Mouse (Mus musculus) right cerebral cortex, postnatal 10 days (tissue): Measurements from ENCODE around the gene Popdc3.
"Not testable (repeated sequence)": the region's sequence is repeated elsewhere in the genome, so short reads cannot be mapped to it uniquely, and the experiment has no call there.

Experiments
- DNase-seq, 2 experiments: peaks; one replicate each; pipeline ENCODE4 v3.0.0; 2021; ENCODE audit warnings: low spot score in 2 of 2

Gene Popdc3

DNA sequence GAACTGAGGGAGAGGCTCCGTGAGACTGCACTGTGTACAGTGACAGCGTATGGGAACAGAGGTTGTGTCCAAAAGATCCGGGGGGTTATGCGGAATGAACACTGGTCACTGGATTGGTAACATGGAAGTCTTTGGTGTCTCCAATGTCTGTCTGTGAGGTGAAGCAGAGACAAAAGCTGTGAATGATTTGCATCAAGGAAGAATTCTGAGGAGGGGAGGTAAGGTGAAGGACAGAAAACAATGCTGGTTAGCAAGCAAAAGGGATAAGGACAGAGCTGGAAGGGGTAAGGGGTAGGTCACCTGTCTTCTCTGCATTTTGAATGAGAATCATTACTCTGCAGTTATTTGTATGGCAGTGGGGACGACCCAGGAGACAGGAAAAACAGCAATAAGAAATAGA is 16.6 kb downstream of the Popdc3 start:
- no peak for DNase-seq

GRCm38 (mm10) chr10:45204582-45204981 is 26.7 kb downstream of the Popdc3 start:
- no peak for DNase-seq

GRCm38 (mm10) chr10:45210201-45210600 is 32.3 kb downstream of the Popdc3 start:
- no peak for DNase-seq

- no peak for DNase-seq
These were observed 38.8 kb downstream of the Popdc3 start for GRCm38 (mm10) chr10:45216676-45217075.

GRCm38 (mm10) chr10:45229954-45230353 is 52.1 kb downstream of the Popdc3 start:
- DNase-seq, result no peak

GRCm38 (mm10) chr10:45233351-45233750 is 55.5 kb downstream of the Popdc3 start:
- DNase-seq, result no peak

- no peak for DNase-seq
These were observed 58.4 kb downstream of the Popdc3 start for GRCm38 (mm10) chr10:45236304-45236703.

DNA sequence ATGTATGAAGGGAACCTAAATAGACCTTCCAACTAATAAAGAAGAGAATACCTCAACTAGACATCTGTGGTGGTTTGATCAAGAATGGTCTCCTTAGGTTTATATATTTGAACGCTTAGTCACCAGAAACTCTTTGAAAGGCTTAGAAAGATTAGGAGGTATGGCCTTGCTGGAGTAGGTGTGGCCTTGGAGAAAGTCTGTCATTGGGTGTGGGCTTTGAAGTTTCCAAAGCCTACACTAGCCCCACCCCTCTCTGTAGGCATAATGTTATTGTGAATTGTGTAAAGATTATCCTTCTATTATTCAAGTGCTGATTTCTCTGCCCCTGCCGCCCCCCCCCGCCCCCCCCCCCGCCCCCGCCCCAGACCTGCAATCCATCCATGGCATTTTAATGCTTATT is 59.6 kb downstream of the Popdc3 start:
- no peak for DNase-seq

- no peak for DNase-seq
These were observed 82.6 kb downstream of the Popdc3 start for GRCm38 (mm10) chr10:45260477-45260876.

DNA sequence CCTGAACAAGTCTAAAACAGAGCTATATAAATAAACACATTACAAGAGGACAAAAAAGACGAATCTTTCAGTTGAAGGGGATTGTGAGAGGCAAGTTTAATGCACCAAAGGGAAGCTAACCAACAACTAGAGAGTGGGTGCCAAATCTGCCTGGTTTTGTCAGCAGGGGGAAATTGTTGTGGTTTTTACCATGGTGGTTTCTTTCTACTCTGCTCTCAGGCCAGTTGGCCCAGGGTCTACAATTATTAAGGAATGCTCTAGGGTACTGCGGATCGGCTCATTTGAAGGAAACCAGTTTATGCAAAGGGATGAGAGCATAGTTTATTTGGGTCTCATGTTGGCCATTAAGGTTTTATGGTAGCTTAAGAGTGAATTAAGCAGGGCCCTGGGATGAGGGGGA is 84.2 kb downstream of the Popdc3 start:
- no peak for DNase-seq

DNA sequence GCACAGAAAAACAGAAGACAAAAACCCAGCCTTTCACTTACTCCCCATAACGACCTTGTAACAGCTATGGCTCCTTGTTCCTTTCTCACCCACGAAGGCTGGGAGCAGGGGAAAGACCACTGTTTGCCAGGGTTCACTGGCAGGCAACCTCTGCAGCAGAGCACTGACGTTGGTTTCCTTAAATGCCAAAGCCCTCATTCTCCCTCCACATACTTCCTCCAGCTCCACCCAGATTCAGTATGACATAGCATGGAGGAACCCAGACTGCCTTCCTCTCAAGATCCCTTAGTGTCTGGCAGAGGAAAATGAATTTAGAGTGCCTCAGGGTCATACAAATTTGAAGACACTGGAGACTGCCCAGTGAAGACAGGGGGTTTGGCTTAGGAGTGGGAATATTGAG is 98.6 kb downstream of the Popdc3 start:
- no peak for DNase-seq

DNA sequence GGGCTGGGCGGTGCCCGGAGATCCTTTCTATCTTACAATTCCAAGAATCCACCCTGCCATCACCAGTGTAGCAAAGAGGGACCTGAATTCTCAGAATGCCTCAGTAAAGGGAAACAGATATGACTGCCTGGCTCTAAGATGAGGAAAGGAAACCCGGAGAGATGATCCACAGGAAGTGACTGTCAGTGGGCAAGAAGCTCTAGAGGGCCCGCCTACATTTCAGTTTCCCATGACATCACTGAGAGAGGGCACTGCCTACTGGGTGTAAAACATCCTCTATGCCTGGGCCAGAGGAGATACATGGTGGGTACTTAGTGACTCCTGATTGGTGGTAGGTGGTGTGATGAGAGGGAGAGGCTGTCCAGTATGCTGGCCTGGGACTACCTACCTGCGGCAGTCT is 99.1 kb downstream of the Popdc3 start:
- no peak for DNase-seq

DNA sequence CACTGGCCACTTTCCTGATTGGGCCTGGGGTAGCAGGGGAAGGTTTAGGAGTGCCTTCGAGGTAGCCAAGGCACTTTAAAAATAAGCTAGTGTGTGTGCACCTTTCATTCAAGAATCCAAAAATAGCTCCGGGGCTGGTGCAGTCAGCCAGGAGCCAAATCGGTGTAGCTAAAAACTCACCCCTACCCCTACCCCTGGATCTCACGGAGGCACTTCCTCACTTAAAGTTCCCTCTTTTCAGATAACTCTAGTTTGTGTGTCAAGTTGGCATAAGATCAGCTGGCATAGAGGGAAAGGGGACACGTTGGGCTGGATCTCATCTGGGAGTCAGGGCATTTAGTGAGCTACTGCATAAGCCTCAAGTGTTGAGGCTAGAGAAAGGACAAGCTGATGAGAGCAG is 107.8 kb downstream of the Popdc3 start:
- no peak for DNase-seq

GRCm38 (mm10) chr10:45288351-45288750 is 110.5 kb downstream of the Popdc3 start:
- DNase-seq, result no peak

DNA sequence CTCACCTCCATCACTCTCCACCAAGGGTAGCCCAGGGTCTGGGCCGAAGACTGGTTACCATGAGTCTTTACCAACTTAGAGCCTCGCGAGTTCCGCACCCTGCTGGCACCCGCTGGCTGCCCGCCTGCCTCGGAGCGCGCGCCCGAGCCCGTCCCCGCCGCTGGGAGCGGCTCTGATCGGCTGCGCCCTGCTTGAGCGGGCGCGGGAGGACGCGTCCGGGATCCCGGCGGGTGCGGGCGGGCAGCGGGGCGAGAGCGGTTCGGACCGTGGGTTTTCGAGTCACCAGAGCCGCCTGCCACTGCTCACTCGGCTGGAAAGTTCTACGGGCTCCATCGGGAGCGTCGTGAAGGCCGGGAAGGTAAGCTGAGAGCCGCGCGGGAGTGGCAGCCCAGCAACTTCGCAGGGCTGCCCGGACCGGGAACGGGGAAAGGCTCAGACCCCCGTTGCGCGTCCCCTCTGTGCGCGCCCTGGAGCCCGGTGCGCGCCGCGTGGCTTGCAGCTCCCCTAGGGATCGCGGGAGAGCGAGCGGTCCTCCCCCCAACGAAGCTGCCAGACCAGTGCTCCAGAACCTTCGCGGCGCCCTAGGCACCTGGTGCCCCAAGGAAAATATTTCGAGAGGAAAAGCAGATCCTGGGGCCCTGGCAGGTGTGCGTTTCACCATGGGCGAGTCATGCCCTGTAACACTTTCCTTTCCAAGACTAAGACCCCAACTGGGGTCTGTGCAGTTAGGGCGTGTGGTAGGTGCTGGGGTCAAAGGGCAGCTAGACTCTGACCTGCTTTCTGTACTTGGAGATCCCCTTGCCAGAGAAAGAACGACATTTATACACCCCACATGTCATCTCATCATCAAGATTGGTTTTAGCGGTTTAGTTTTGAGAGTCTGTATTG is 111.6 kb downstream of the Popdc3 start:
- DNase-seq, result peak; percentile 23 to 26

GRCm38 (mm10) chr10:45290618-45291017 is 112.7 kb downstream of the Popdc3 start:
- DNase-seq, result no peak

- DNase-seq, result not testable (repeated sequence)
These were observed 114.3 kb downstream of the Popdc3 start for GRCm38 (mm10) chr10:45292159-45292558.

DNA sequence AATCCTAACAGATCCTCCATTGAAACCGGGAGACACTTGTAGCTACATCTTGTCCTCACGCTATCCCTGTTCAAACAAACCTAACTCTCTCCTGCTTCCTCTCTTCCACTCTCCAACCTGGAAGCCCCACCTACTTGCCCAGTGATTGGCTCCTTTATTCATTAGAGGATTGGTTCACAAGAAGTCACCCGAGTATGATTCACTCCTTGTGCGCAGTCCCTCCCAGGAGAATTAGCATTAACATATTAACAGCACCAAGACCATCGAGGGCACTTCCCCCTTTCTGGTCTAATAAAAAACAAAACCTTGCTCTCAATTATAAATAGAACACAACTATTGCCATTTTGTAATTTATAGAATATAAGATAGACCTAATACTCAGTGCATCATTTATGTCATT is 117.2 kb downstream of the Popdc3 start:
- DNase-seq, result no peak

GRCm38 (mm10) chr10:45298503-45298902 is 120.6 kb downstream of the Popdc3 start:
- peak; percentile 25 to 34 for DNase-seq

DNA sequence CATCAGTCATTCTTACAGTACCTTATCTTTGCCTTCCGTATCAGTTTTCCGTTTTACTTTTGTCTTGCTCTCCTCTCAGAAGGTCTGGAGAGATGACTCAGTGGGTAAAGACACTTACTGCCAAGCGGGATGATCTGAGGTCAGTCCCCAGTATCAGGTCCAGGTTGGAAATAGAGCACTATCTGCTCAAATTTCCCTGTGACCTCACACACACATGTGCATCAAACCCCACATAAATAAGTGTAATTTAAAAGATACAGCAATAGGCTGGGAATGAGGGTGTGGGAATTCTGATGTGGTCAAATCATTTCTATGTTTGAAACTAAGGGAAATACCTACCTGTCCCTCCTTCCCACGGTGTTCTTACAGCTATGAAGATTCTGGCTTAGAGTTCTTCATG is 121.6 kb downstream of the Popdc3 start:
- DNase-seq, result no peak

DNA sequence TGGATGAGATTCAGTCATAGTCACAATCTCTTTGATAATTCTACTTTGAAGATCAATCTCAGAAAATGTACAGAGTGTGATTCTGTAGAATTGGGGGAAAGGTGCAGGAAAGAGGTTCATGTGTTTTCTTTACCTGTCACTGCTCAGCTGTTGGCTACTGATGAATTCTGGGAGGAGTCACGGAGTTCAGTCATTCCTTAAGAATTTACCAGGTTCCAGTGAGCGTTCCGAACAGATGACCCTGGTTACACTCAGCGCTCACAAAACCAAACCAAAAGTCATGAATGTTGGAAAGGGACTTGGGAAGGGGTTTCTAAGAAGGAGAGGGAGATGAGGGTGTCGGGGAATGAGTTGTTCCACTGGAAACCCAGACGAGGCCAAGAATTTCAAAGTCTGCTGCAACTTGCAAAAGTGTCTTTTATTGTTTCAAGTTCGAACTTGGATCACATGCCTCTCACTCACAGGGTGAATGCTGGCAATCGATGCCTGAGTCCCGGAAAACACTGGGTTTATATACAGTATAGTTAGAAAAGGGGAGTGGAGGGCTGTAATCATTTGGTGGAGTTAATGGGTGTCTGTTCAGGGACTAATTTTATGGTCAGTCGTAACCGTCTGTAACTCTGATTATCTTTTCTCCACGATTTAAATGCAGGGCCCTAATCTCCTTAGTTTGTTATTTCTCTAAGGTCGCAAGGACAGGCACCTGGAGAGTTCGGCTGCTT is 125.6 kb downstream of the Popdc3 start:
- DNase-seq, result no peak

DNA sequence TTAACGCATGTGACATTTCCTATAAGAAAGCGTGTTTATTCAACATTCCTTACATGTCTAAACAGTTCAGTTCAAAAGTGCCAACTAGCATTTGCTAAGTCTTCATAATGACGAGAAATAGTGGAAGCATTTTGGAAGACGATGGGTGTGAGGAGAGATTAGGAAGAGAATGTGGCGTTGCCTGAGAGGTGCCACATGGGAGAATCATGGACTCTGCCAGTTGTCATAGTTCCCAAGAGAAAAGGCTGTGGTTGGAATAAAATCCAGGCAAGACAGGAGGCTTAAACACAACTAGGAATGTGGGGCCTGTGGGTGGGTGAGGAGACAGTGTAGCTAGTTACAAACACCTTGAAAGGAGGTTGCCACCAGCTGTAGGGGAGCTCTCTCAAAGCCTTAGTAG is 127.3 kb downstream of the Popdc3 start:
- no peak for DNase-seq

DNA sequence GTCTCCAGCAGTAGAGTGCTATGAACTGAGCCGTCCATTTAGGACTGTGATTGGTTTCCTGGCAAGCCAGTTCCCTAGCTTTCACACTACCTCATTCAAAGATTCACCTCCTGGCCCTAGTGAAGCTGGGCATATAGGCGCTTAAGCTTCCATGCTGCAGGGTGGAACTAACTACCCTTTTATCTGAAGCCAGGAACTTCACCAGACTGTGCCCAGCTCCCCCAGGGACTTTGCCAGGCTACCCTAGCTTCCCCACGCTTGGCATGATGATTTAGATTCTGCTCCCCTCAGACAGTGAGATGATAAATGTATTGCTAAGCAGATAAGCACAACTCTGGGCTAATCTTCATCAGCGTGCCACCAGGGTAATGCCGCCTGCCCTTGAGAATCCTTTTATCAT is 133.2 kb downstream of the Popdc3 start:
- DNase-seq, result no peak
